Comparison of ENCODE assay signal across 21 mouse cellular contexts in the genomic region with DNA sequence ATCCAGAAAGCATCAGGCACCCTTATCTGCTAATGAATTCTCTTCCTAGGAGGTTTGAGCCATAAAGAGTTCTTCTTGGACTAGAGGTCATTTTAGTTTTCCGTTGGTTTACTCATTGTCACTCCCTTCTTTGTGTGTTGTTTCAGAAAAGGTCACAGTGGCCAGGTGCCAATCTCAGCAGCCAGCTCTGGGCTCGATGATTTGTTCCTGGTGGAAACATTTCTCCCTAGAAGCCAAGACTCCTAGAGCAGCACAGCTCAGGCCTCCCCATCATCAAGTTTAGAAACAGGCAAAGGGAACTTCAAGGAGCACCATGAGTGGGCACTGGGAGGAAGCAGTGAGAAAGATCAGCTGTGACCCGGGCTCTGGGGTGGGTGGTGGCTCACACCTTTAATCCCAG.
DNase-seq lines count a peak whose midpoint lies in the region; ATAC-seq and TF ChIP-seq lines count a peak whose summit lies in the region.
"Had no signal": no experiment of that assay in that cellular context is flagged by ENCODE, and none has a peak within 500 bp of the region (broad histone marks: within the 10 kb centered on the region; RNA-seq: fewer than 3 reads in every experiment).

No protein-coding gene starts in this region.

- no peak overlapping the region for H3K27ac ChIP-seq in lung, postnatal 0 days (ENCODE audit: low read length)
- H3K27ac ChIP-seq in hindbrain, embryonic 11.5 days (ENCODE audit: low read depth, low read length): no peak overlapping the region
- H3K27ac ChIP-seq: forebrain, embryonic 10.5 days; heart, embryonic 13.5 days; hindbrain, embryonic 13.5 days; midbrain, embryonic 13.5 days; neural tube, embryonic 12.5 days had no signal

- 48% methylated on average over 3 of the region's 3 CpGs for WGBS in lung, postnatal 0 days
- WGBS in large intestine, adult 2 months: 16% methylated on average over 3 of the region's 3 CpGs
- 69% methylated on average over 3 of the region's 3 CpGs for WGBS in hindbrain, embryonic 11.5 days

- no peaks in the 10 kb centered on the region for H3K4me1 ChIP-seq in lung, postnatal 0 days (ENCODE audit: insufficient read depth, low read depth, low read length)
- no peaks in the 10 kb centered on the region for H3K4me1 ChIP-seq in hindbrain, embryonic 11.5 days (replicated peaks; ENCODE audit: control insufficient read depth, insufficient read depth, low read length)
- H3K4me1 ChIP-seq: forebrain, embryonic 10.5 days; heart, embryonic 13.5 days; midbrain, embryonic 13.5 days; neural tube, embryonic 12.5 days had no signal

- no peak overlapping the region for H3K4me2 ChIP-seq in lung, postnatal 0 days (replicated peaks; ENCODE audit: low read depth, low read length)
- H3K4me2 ChIP-seq in hindbrain, embryonic 11.5 days (replicated peaks; ENCODE audit: low read depth, low read length): no peak overlapping the region
- H3K4me2 ChIP-seq: heart, embryonic 13.5 days; hindbrain, embryonic 13.5 days; midbrain, embryonic 13.5 days; neural tube, embryonic 12.5 days had no signal

- intact Hi-C loops in heart, postnatal 10 days (cut with DNase I): no loop called here

- H3K9ac ChIP-seq in lung, postnatal 0 days (replicated peaks; ENCODE audit: low read depth): no peak overlapping the region
- no peak overlapping the region for H3K9ac ChIP-seq in hindbrain, embryonic 11.5 days (ENCODE audit: low read depth, low read length)
- H3K9ac ChIP-seq: forebrain, postnatal 0 days; heart, embryonic 13.5 days; hindbrain, embryonic 13.5 days; midbrain, embryonic 13.5 days; neural tube, embryonic 12.5 days had no signal

- no peak for TF ChIP-seq CTCF in lung, postnatal 0 days (IDR thresholded peaks at IDR 0.05)

- no peak for TF ChIP-seq EP300 in lung, postnatal 0 days (IDR thresholded peaks at IDR 0.05)

- H3K27me3 ChIP-seq in lung, postnatal 0 days (replicated peaks; ENCODE audit: insufficient read depth, low read length): no peaks in the 10 kb centered on the region
- no peaks in the 10 kb centered on the region for H3K27me3 ChIP-seq in hindbrain, embryonic 11.5 days (ENCODE audit: control insufficient read depth, insufficient read depth, low read length)
- H3K27me3 ChIP-seq: heart, embryonic 13.5 days; hindbrain, embryonic 13.5 days; midbrain, embryonic 13.5 days; neural tube, embryonic 12.5 days had no signal

- H3K36me3 ChIP-seq in lung, postnatal 0 days (ENCODE audit: insufficient read depth, low read length): no peaks in the 10 kb centered on the region
- no peaks in the 10 kb centered on the region for H3K36me3 ChIP-seq in hindbrain, embryonic 11.5 days (ENCODE audit: control insufficient read depth, insufficient read depth, low read length)
- H3K36me3 ChIP-seq: forebrain, embryonic 10.5 days; heart, embryonic 13.5 days; hindbrain, embryonic 13.5 days; midbrain, embryonic 13.5 days; neural tube, embryonic 12.5 days had no signal

- no peak for ATAC-seq in lung, postnatal 0 days
- ATAC-seq in hindbrain, embryonic 11.5 days (ENCODE audit: low FRiP score): no peak
- ATAC-seq: CD4-positive, CD25-positive, alpha-beta regulatory T cell, adult 4 months; forebrain, postnatal 0 days; midbrain, embryonic 13.5 days had no signal

- H3K4me3 ChIP-seq in lung, postnatal 0 days (ENCODE audit: low read depth, low read length): no peak overlapping the region
- no peak overlapping the region for H3K4me3 ChIP-seq in hindbrain, embryonic 11.5 days (ENCODE audit: low read depth, low read length)
- H3K4me3 ChIP-seq: forebrain, embryonic 10.5 days; heart, embryonic 13.5 days; hindbrain, embryonic 13.5 days; midbrain, embryonic 13.5 days; neural tube, embryonic 12.5 days had no signal

- no peaks in the 10 kb centered on the region for H3K9me3 ChIP-seq in lung, postnatal 0 days (ENCODE audit: low read length)
- no peaks in the 10 kb centered on the region for H3K9me3 ChIP-seq in hindbrain, embryonic 11.5 days (ENCODE audit: control insufficient read depth, low read length)
- H3K9me3 ChIP-seq: forebrain, embryonic 10.5 days; heart, embryonic 13.5 days; hindbrain, embryonic 13.5 days; midbrain, embryonic 13.5 days; neural tube, embryonic 12.5 days had no signal

- DNase-seq in adrenal gland, adult 2 months: peak; percentile 36
- DNase-seq in adrenal gland, postnatal 4 days (ENCODE audit: low spot score in 2 of 2): no peak
- peak; percentile 30 to 50 for DNase-seq in heart, postnatal 10 days
- no peak for DNase-seq in heart, adult 18-20 months
- peak; percentile 20 to 51 for DNase-seq in lung, postnatal 4 days
- no peak for DNase-seq in lung, postnatal 0 days (ENCODE audit: low spot score)
- DNase-seq in large intestine, adult 2 months (ENCODE audit: low read depth, low spot score): peak; percentile 19
- DNase-seq in hindbrain, embryonic 11.5 days (ENCODE audit: low spot score): no peak
- DNase-seq: cerebellum, adult 2 months; forebrain, postnatal 0 days; kidney, adult 8-10 months; kidney, postnatal 14 days; left cerebral cortex, postnatal 4 days; liver; thymus, postnatal 4 days had no signal

Comparison
In these comparisons a context has a peak if more than half of its experiments do, and no peak if none do; other contexts are left out.
1. DNase-seq: peak in adrenal gland, adult 2 months (single experiment), heart, postnatal 10 days (2 of 2), lung, postnatal 4 days (2 of 2) and large intestine, adult 2 months (single experiment); none in adrenal gland, postnatal 4 days (0 of 2), heart, adult 18-20 months (0 of 2), lung, postnatal 0 days (single experiment) and hindbrain, embryonic 11.5 days (single experiment).